Mouse (Mus musculus) lung, adult 2 months (tissue): ENCODE measurements at regions not wholly inside any gene's neighbourhood (a gene's known extent, or its start where the extent isn't known, plus 50 kb on each side); places are given as distances from the start of the nearest gene placed in this dataset.

ENCODE experiments used
- DNase-seq: peaks from one replicate; pipeline ENCODE4 v3.0.0; 2022
- H3K4me1 ChIP-seq: fragments of 200-500 bp; 2 replicates; pipeline ENCODE4 v1.6.1; 2011; ENCODE audit warnings: low read length; ENCODE audit not compliant: control insufficient read depth, insufficient read depth
- H3K4me3 ChIP-seq: fragments of 200-500 bp; replicated peaks from 2 replicates; pipeline ENCODE3; 2011; ENCODE audit warnings: low read depth, mild to moderate bottlenecking, control low read depth, low read length; ENCODE audit errors: extremely low read depth
- CTCF ChIP-seq: fragments of 200-500 bp; IDR thresholded peaks from 2 replicates; pipeline ENCODE4 v1.5.1; 2011; ENCODE audit warnings: mild to moderate bottlenecking, low read length, control low read depth; ENCODE audit not compliant: insufficient read depth
- POLR2A ChIP-seq: fragments of 200-500 bp; IDR thresholded peaks from 2 replicates; pipeline ENCODE4 v1.6.1; 2011; ENCODE audit warnings: low read depth, mild to moderate bottlenecking, control low read depth, low read length, borderline replicate concordance; ENCODE audit errors: extremely low read depth
- WGBS: fragments of 180-500 bp; shearing (Covaris S2); methylation state at CpG from one replicate; pipeline ENCODE4 v1.1.7; 2018; 5-methylcytosine and 5-hydroxymethylcytosine counted together

GRCm38 (mm10) chr12:12063910-12064309 is 198.0 kb upstream of the Fam49a start:
- DNase-seq: no peak
- TF ChIP-seq POLR2A (no peak), CTCF (no peak)
- WGBS: 38% methylated on average over 1 of the region's 1 CpGs
- Histone ChIP-seq H3K4me3 (no peak overlapping the region), H3K4me1 (no peaks in the 10 kb centered on the region)

GRCm38 (mm10) chr12:12064395-12064794 is 197.5 kb upstream of the Fam49a start:
- H3K4me1 ChIP-seq: no peaks in the 10 kb centered on the region

DNA sequence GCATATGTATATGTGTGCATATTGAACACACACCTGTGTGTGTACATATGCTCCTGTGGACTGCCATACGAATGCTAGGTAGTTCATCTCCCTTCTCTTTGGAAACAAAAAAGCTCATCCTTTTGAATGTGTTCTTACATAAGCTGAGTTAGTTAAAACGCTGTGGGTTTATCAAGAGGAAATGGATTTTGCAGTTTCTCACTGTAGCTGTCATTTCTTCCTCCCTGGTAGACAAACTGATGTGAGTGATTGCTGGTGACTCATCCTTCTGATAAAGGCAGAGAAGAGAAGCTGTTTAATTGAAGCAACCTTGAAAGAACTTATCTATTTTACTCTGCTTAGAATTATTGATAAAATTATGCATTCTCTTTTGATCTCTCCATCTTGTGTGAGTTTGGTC is 173.6 kb upstream of the Fam49a start:
- Histone ChIP-seq H3K4me3 (no peak overlapping the region), H3K4me1 (no peaks in the 10 kb centered on the region)
- WGBS: 49% methylated on average over 2 of the region's 2 CpGs
- no peak for DNase-seq
- TF ChIP-seq POLR2A (no peak), CTCF (no peak)

More at GRCm38 (mm10) chr12:12064395-12064794, 197.5 kb upstream of the Fam49a start:
- WGBS: 78% methylated on average over 4 of the region's 4 CpGs
- DNase-seq: no peak
- H3K4me3 ChIP-seq: no peak overlapping the region
- TF ChIP-seq CTCF (no peak), POLR2A (no peak)
